Mouse (Mus musculus) CH12.LX (cell line): ENCODE data around the gene Cyp2j6.

Experiments
- CHD1 ChIP-seq: IDR thresholded peaks from 2 replicates; pipeline ENCODE4 v1.6.1; 2012; ENCODE audit warnings: low read depth, low read length, improper control_type of control experiment, inconsistent platforms
- CTCF ChIP-seq, 2 experiments: IDR thresholded peaks in 1 of 2; conservative IDR thresholded peaks in 1 of 2; 2 replicates each; pipeline ENCODE4 v1.5.1; 2011 to 2012; ENCODE audit warnings: low read depth in 2 of 2, low read length in 2 of 2, improper control_type of control experiment in 1 of 2, inconsistent platforms in 1 of 2, mild to moderate bottlenecking in 1 of 2, moderate library complexity in 1 of 2
- ELF1 ChIP-seq: IDR thresholded peaks from 2 replicates; pipeline ENCODE4 v1.6.1; 2014; ENCODE audit warnings: low read depth, mild to moderate bottlenecking, inconsistent platforms, low read length, improper control_type of control experiment
- EP300 ChIP-seq: IDR thresholded peaks from 2 replicates; pipeline ENCODE4 v1.6.1; 2011; ENCODE audit warnings: low read length, improper control_type of control experiment
- HCFC1 ChIP-seq: IDR thresholded peaks from 2 replicates; pipeline ENCODE4 v1.6.1; 2012; ENCODE audit warnings: low read depth, mild to moderate bottlenecking, inconsistent platforms, low read length, improper control_type of control experiment
- JUN ChIP-seq: IDR thresholded peaks from 2 replicates; pipeline ENCODE4 v1.6.1; 2011; ENCODE audit warnings: low read depth, mild to moderate bottlenecking, low read length, improper control_type of control experiment, moderate library complexity; ENCODE audit not compliant: insufficient read depth
- KAT2A ChIP-seq: IDR thresholded peaks from 2 replicates; pipeline ENCODE4 v1.6.1; 2012; ENCODE audit warnings: low read length, improper control_type of control experiment, inconsistent platforms; ENCODE audit not compliant: insufficient replicate concordance
- MAFK ChIP-seq: IDR thresholded peaks from 2 replicates; pipeline ENCODE4 v1.6.1; 2011; ENCODE audit warnings: low read length, improper control_type of control experiment; ENCODE audit not compliant: insufficient replicate concordance
- MAZ ChIP-seq: IDR thresholded peaks from 2 replicates; pipeline ENCODE4 v1.6.1; 2012; ENCODE audit warnings: low read depth, mild to moderate bottlenecking, inconsistent platforms, low read length, improper control_type of control experiment, moderate library complexity
- POLR2A ChIP-seq: IDR thresholded peaks from 2 replicates; pipeline ENCODE4 v1.6.1; 2011; ENCODE audit warnings: low read depth, mild to moderate bottlenecking, improper control_type of control experiment, low read length
- ZMIZ1 ChIP-seq: IDR thresholded peaks from 2 replicates; pipeline ENCODE4 v1.6.1; 2012; ENCODE audit warnings: low read depth, mild to moderate bottlenecking, inconsistent platforms, low read length, improper control_type of control experiment
- ZNF384 ChIP-seq: IDR thresholded peaks from 2 replicates; pipeline ENCODE4 v1.6.1; 2012; ENCODE audit warnings: low read depth, low read length, improper control_type of control experiment, inconsistent platforms

DNA sequence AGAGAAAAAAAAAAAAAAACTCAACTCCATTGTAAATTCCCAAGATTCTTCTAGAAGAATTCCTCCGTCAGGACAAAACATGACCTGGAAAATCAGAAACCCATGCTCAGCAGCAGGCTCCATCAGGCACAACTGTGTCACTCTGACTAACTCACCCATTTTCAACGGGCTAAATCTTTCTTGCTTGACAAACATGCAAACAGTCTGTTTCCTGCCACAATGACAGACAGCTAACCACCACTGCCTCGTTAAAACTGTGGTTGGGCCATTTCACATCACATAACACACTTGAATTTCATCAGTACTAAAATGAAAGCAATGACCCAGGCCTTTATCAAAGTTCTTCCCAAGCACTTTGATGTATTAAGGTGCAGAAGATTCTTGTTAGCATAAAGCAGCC is 16.0 kb upstream of the Cyp2j6 start:
- TF ChIP-seq KAT2A (no peak), CTCF (conservative IDR thresholded peaks at IDR 0.05 in 1 of 2, IDR thresholded peaks at IDR 0.05 in 1 of 2; ENCODE audit: low read depth in 2 of 2, low read length in 2 of 2) (no peak), ELF1 (no peak), POLR2A (no peak), EP300 (no peak), ZNF384 (no peak), JUN (no peak), MAZ (no peak), MAFK (no peak), ZMIZ1 (no peak), CHD1 (no peak), HCFC1 (no peak)
